Mouse (Mus musculus) G1E (cell line): ENCODE data around the gene Lrguk.

Experiments used
- CTCF ChIP-seq: IDR thresholded peaks from 2 replicates; pipeline ENCODE4 v1.5.1; 2012; ENCODE audit warnings: low read depth, low read length, inconsistent platforms, mixed read lengths
- GATA1 ChIP-seq: IDR thresholded peaks from 2 replicates; pipeline ENCODE4 v1.6.1; 2012; ENCODE audit warnings: borderline replicate concordance, low read length, inconsistent platforms, mixed read lengths
- GATA2 ChIP-seq: IDR thresholded peaks from 2 replicates; pipeline ENCODE4 v1.6.1; 2012; ENCODE audit warnings: low read depth, low read length, inconsistent platforms, borderline replicate concordance
- TAL1 ChIP-seq: conservative IDR thresholded peaks from 2 replicates; pipeline ENCODE4 v1.6.1; 2012; ENCODE audit warnings: low read depth, low read length, inconsistent platforms, mixed read lengths

DNA sequence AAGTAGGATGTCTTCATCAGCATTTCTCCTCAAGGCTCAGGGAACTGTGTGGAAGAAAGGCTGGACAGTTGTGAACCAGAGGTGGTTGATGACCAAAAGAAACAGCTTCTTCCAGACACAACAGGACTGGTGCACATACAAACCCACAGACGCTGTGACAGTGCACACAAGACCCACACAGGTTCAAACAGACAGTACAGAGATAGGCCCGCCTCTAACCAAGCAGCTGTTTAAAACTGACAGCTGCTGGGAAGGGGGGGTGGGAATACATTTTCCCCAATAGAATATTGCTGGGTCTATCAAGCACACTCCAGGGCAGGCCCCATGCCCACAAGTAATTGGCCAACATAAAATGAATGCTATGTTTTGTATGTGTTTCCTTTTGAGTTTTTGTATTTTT, 95.2 kb downstream of the Lrguk start:
- TF ChIP-seq CTCF (no peak), GATA1 (no peak), GATA2 (no peak), TAL1 (no peak)
